Mouse (Mus musculus): ENCODE data around the gene Pop7. TPM values are rescaled to one million over a fixed set of nuclear protein-coding genes. Genes with fewer than 3 reads are reported as not detected.

The Pop7 gene
- polyA plus RNA-seq, 2 experiments = 40.6 to 54.2 TPM

GRCm38 (mm10) chr5:137522711-137523110, 20.4 kb upstream of the Pop7 start:
- WGBS = 75% methylated on average over 9 of the region's 11 CpGs
- DNase-seq (ENCODE audit: low spot score) (no peak), ATAC-seq (ENCODE audit: low FRiP score, low read depth) (no peak)
- no peak for TF ChIP-seq POLR2A (IDR thresholded peaks at IDR 0.05; ENCODE audit: borderline replicate concordance, extremely low read depth, insufficient read depth, insufficient read length)
- H3K27me3 ChIP-seq (ENCODE audit: control insufficient read depth, insufficient read depth, low read length) = no peaks in the 10 kb centered on the region
- no peak overlapping the region for H3K9ac ChIP-seq (ENCODE audit: low read depth, low read length, severe bottlenecking)
- no peaks in the 10 kb centered on the region for H3K4me1 ChIP-seq (ENCODE audit: control insufficient read depth, insufficient read depth, low read length)
- H3K36me3 ChIP-seq (ENCODE audit: control insufficient read depth, insufficient read depth, low read length) = peaks cover 97% of the 10 kb centered on the region
- H3K9me3 ChIP-seq (ENCODE audit: control insufficient read depth, low read length) = no peaks in the 10 kb centered on the region
- no peak overlapping the region for H3K27ac ChIP-seq (replicated peaks; ENCODE audit: low read depth, low read length)
- H3K4me3 ChIP-seq (replicated peaks; ENCODE audit: low read length) = no peak overlapping the region
- no peak overlapping the region for H3K4me2 ChIP-seq (replicated peaks; ENCODE audit: low read depth, low read length, severe bottlenecking)

- Histone ChIP-seq H3K9ac (ENCODE audit: low read depth, low read length, severe bottlenecking) (no peak overlapping the region), H3K4me1 (ENCODE audit: control insufficient read depth, insufficient read depth, low read length) (no peaks in the 10 kb centered on the region), H3K9me3 (ENCODE audit: control insufficient read depth, low read length) (no peaks in the 10 kb centered on the region), H3K36me3 (ENCODE audit: control insufficient read depth, insufficient read depth, low read length) (peaks cover 93% of the 10 kb centered on the region), H3K4me3 (replicated peaks; ENCODE audit: low read length) (no peak overlapping the region), H3K27me3 (ENCODE audit: control insufficient read depth, insufficient read depth, low read length) (no peaks in the 10 kb centered on the region), H3K4me2 (replicated peaks; ENCODE audit: low read depth, low read length, severe bottlenecking) (no peak overlapping the region), H3K27ac (replicated peaks; ENCODE audit: low read depth, low read length) (no peak overlapping the region)
- DNase-seq (ENCODE audit: low spot score) (no peak), ATAC-seq (ENCODE audit: low FRiP score, low read depth) (no peak)
- WGBS = 73% methylated on average over 9 of the region's 9 CpGs
- no peak for TF ChIP-seq POLR2A (IDR thresholded peaks at IDR 0.05; ENCODE audit: borderline replicate concordance, extremely low read depth, insufficient read depth, insufficient read length)
These were observed 19.5 kb upstream of the Pop7 start for GRCm38 (mm10) chr5:137521861-137522260.

- H3K4me3 ChIP-seq (replicated peaks; ENCODE audit: low read length) = no peak overlapping the region
- no peak overlapping the region for H3K4me2 ChIP-seq (replicated peaks; ENCODE audit: low read depth, low read length, severe bottlenecking)
- H3K9ac ChIP-seq (ENCODE audit: low read depth, low read length, severe bottlenecking) = no peak overlapping the region
- H3K9me3 ChIP-seq (ENCODE audit: control insufficient read depth, low read length) = no peaks in the 10 kb centered on the region
- ATAC-seq (ENCODE audit: low FRiP score, low read depth) (no peak), DNase-seq (ENCODE audit: low spot score) (no peak)
- H3K27ac ChIP-seq (replicated peaks; ENCODE audit: low read depth, low read length) = no peak overlapping the region
- 90% methylated on average over 27 of the region's 27 CpGs for WGBS
- no peak for TF ChIP-seq POLR2A (IDR thresholded peaks at IDR 0.05; ENCODE audit: borderline replicate concordance, extremely low read depth, insufficient read depth, insufficient read length)
- no peaks in the 10 kb centered on the region for H3K27me3 ChIP-seq (ENCODE audit: control insufficient read depth, insufficient read depth, low read length)
- H3K36me3 ChIP-seq (ENCODE audit: control insufficient read depth, insufficient read depth, low read length) = peaks cover 75% of the 10 kb centered on the region
- H3K4me1 ChIP-seq (ENCODE audit: control insufficient read depth, insufficient read depth, low read length) = no peaks in the 10 kb centered on the region
These were observed 17.6 kb upstream of the Pop7 start for GRCm38 (mm10) chr5:137519691-137520550.

- Histone ChIP-seq H3K36me3 (ENCODE audit: control insufficient read depth, insufficient read depth, low read length) (peaks cover 65% of the 10 kb centered on the region), H3K9ac (ENCODE audit: low read depth, low read length, severe bottlenecking) (no peak within 1 kb of the TSS), H3K27ac (replicated peaks; ENCODE audit: low read depth, low read length) (no peak within 1 kb of the TSS), H3K9me3 (ENCODE audit: control insufficient read depth, low read length) (no peaks in the 10 kb centered on the region), H3K4me2 (replicated peaks; ENCODE audit: low read depth, low read length, severe bottlenecking) (no peak within 1 kb of the TSS), H3K4me1 (ENCODE audit: control insufficient read depth, insufficient read depth, low read length) (no peaks in the 10 kb centered on the region; the same call in 1 of the 2 replicates), H3K27me3 (ENCODE audit: control insufficient read depth, insufficient read depth, low read length) (no peaks in the 10 kb centered on the region), H3K4me3 (replicated peaks; ENCODE audit: low read length) (no peak within 1 kb of the TSS)
- 77% methylated on average over 5 of the region's 5 CpGs for WGBS
- no peak for DNase-seq (ENCODE audit: low spot score)
- no peak for TF ChIP-seq POLR2A (IDR thresholded peaks at IDR 0.05; ENCODE audit: borderline replicate concordance, extremely low read depth, insufficient read depth, insufficient read length)
- no peak for ATAC-seq (ENCODE audit: low FRiP score, low read depth)
These were observed 16.1 kb upstream of the Pop7 start, which contains the start of gene Gigyf1 for GRCm38 (mm10) chr5:137518436-137518835. Gene Gigyf1, plus strand, starts transcription at chr5:137518548.

- DNase-seq (ENCODE audit: low spot score) = no peak
- 92% methylated on average over 3 of the region's 3 CpGs for WGBS
- Histone ChIP-seq H3K9ac (ENCODE audit: low read depth, low read length, severe bottlenecking) (no peak overlapping the region), H3K36me3 (ENCODE audit: control insufficient read depth, insufficient read depth, low read length) (peaks cover 34% of the 10 kb centered on the region), H3K4me3 (replicated peaks; ENCODE audit: low read length) (no peak overlapping the region), H3K4me2 (replicated peaks; ENCODE audit: low read depth, low read length, severe bottlenecking) (no peak overlapping the region), H3K9me3 (ENCODE audit: control insufficient read depth, low read length) (no peaks in the 10 kb centered on the region), H3K4me1 (ENCODE audit: control insufficient read depth, insufficient read depth, low read length) (peaks cover 11% of the 10 kb centered on the region), H3K27ac (replicated peaks; ENCODE audit: low read depth, low read length) (no peak overlapping the region), H3K27me3 (ENCODE audit: control insufficient read depth, insufficient read depth, low read length) (no peaks in the 10 kb centered on the region)
- ATAC-seq (ENCODE audit: low FRiP score, low read depth) = no peak
- TF ChIP-seq POLR2A (IDR thresholded peaks at IDR 0.05; ENCODE audit: borderline replicate concordance, extremely low read depth, insufficient read depth, insufficient read length) = no peak
These were observed 12.5 kb upstream of the Pop7 start for GRCm38 (mm10) chr5:137514811-137515210.

All from limb, embryonic 14.5 days (tissue).